Mouse (Mus musculus): Measurements from ENCODE around the gene Cpne6. TPM values are rescaled to one million over a fixed set of nuclear protein-coding genes. Genes with fewer than 3 reads are reported as not detected.

The Cpne6 gene
- total and polyA plus RNA-seq, 3 experiments = not detected

- no peaks in the 10 kb centered on the region for H3K9me3 ChIP-seq (replicated peaks; ENCODE audit: low read length)
- dilution Hi-C loops (cut with MboI; ENCODE audit: extremely low pct_ligation_motif_present, extremely low pct_unique_long_range_greater_than_20kb, low sequenced_read_pairs) = no loop called here
- H3K9ac ChIP-seq (ENCODE audit: insufficient read depth, low read depth) = no peak overlapping the region
Observed at GRCm38 (mm10) chr14:55466481-55466880, 43.8 kb upstream of the Cpne6 start.

GRCm38 (mm10) chr14:55467108-55467507, 43.1 kb upstream of the Cpne6 start:
- Histone ChIP-seq H3K27ac (ENCODE audit: insufficient read depth, low read depth) (no peak overlapping the region), H3K27me3 (replicated peaks) (peaks cover 28% of the 10 kb centered on the region), H3K4me1 (ENCODE audit: control insufficient read depth in 1 of 2, insufficient read depth in 2 of 2) (peaks cover 0 to 13% of the 10 kb centered on the region in 2 experiments; a peak in 2 of 4 replicates), H3K36me3 (replicated peaks in 1 of 2; ENCODE audit: control insufficient read depth in 1 of 2, insufficient read depth in 1 of 2, low read length in 1 of 2) (no peaks in the 10 kb centered on the region), H3K4me3 (replicated peaks in 1 of 3; ENCODE audit: low read depth in 2 of 3, low read length in 2 of 3, poor library complexity in 1 of 3) (no peak overlapping the region), H3K9me3 (replicated peaks; ENCODE audit: low read length) (no peaks in the 10 kb centered on the region), H3K9ac (ENCODE audit: insufficient read depth, low read depth) (no peak overlapping the region), H3K79me2 (replicated peaks; ENCODE audit: control insufficient read depth, extremely low read depth, insufficient read depth, poor library complexity, severe bottlenecking) (no peaks in the 10 kb centered on the region), H3K4me2 (ENCODE audit: insufficient read depth, low read depth, poor library complexity, severe bottlenecking) (no peak overlapping the region)
- no peak for TF ChIP-seq HCFC1 (IDR thresholded peaks at IDR 0.05; ENCODE audit: low read depth, low read length)
- no peak for TF ChIP-seq MAFK (IDR thresholded peaks at IDR 0.05; ENCODE audit: insufficient replicate concordance, low read length)
- TF ChIP-seq UBTF (IDR thresholded peaks at IDR 0.05; ENCODE audit: low read depth, low read length) = no peak
- no peak for TF ChIP-seq EP300 (IDR thresholded peaks at IDR 0.05; ENCODE audit: low read length)
- no peak for TF ChIP-seq IRF4 (IDR thresholded peaks at IDR 0.05; ENCODE audit: low read depth, low read length)
- no peak for TF ChIP-seq TBP (conservative IDR thresholded peaks at IDR 0.05; ENCODE audit: low read depth, low read length)
- TF ChIP-seq ELF1 (IDR thresholded peaks at IDR 0.05; ENCODE audit: low read depth, low read length) = no peak
- no peak for TF ChIP-seq ZMIZ1 (IDR thresholded peaks at IDR 0.05; ENCODE audit: low read depth, low read length)
- no peak for TF ChIP-seq ZKSCAN1 (IDR thresholded peaks at IDR 0.05; ENCODE audit: borderline replicate concordance, low read depth, low read length)
- no peak for TF ChIP-seq NRF1 (IDR thresholded peaks at IDR 0.05; ENCODE audit: low read depth, low read length)
- no peak for TF ChIP-seq USF1 (IDR thresholded peaks at IDR 0.05; ENCODE audit: low read depth, low read length)
- TF ChIP-seq SMC3 (IDR thresholded peaks at IDR 0.05; ENCODE audit: low read depth, low read length) = no peak
- no peak for TF ChIP-seq SIN3A (IDR thresholded peaks at IDR 0.05; ENCODE audit: low read length)
- no peak for TF ChIP-seq MEF2A (IDR thresholded peaks at IDR 0.05; ENCODE audit: borderline replicate concordance, low read depth, low read length)
- no peak for TF ChIP-seq CHD1 (IDR thresholded peaks at IDR 0.05; ENCODE audit: low read depth, low read length)
- no peak for TF ChIP-seq MAZ (IDR thresholded peaks at IDR 0.05; ENCODE audit: low read depth, low read length)
- TF ChIP-seq POLR2A (IDR thresholded peaks at IDR 0.05; ENCODE audit: low read depth, low read length) = no peak
- TF ChIP-seq GABPA (IDR thresholded peaks at IDR 0.05; ENCODE audit: insufficient replicate concordance, low read depth, low read length) = no peak
- dilution Hi-C loops (cut with MboI; ENCODE audit: extremely low pct_ligation_motif_present, extremely low pct_unique_long_range_greater_than_20kb, low sequenced_read_pairs) = no loop called here
- no peak for DNase-seq (ENCODE audit: extremely low read depth)
- in situ Hi-C loops (cut with MboI; ENCODE audit: low pct_ligation_motif_present, low pct_unique_long_range_greater_than_20kb, low sequenced_read_pairs) = no loop called here

More at GRCm38 (mm10) chr14:55466481-55466880, 43.8 kb upstream of the Cpne6 start:
- no peak overlapping the region for H3K4me2 ChIP-seq (ENCODE audit: insufficient read depth, low read depth, poor library complexity, severe bottlenecking)
- H3K27ac ChIP-seq (ENCODE audit: insufficient read depth, low read depth) = no peak overlapping the region
- DNase-seq (ENCODE audit: extremely low read depth) = no peak
- in situ Hi-C loops (cut with MboI; ENCODE audit: low pct_ligation_motif_present, low pct_unique_long_range_greater_than_20kb, low sequenced_read_pairs) = no loop called here
- TF ChIP-seq USF2 (conservative IDR thresholded peaks at IDR 0.05; ENCODE audit: low read depth, low read length) = no peak
- TF ChIP-seq USF1 (IDR thresholded peaks at IDR 0.05; ENCODE audit: low read depth, low read length) = no peak
- TF ChIP-seq NELFE (IDR thresholded peaks at IDR 0.05; ENCODE audit: low read depth, low read length) = no peak
- TF ChIP-seq HCFC1 (IDR thresholded peaks at IDR 0.05; ENCODE audit: low read depth, low read length) = no peak
- no peak for TF ChIP-seq PAX5 (IDR thresholded peaks at IDR 0.05; ENCODE audit: low read length)
- TF ChIP-seq ZKSCAN1 (IDR thresholded peaks at IDR 0.05; ENCODE audit: borderline replicate concordance, low read depth, low read length) = no peak
- no peak for TF ChIP-seq ZMIZ1 (IDR thresholded peaks at IDR 0.05; ENCODE audit: low read depth, low read length)
- no peak for TF ChIP-seq MAFK (IDR thresholded peaks at IDR 0.05; ENCODE audit: insufficient replicate concordance, low read length)
- no peaks in the 10 kb centered on the region for H3K79me2 ChIP-seq (replicated peaks; ENCODE audit: control insufficient read depth, extremely low read depth, insufficient read depth, poor library complexity, severe bottlenecking)
- H3K36me3 ChIP-seq (replicated peaks in 1 of 2; ENCODE audit: control insufficient read depth in 1 of 2, insufficient read depth in 1 of 2, low read length in 1 of 2) = no peaks in the 10 kb centered on the region
- H3K27me3 ChIP-seq (replicated peaks) = peaks cover 24% of the 10 kb centered on the region
- H3K4me1 ChIP-seq (ENCODE audit: control insufficient read depth in 1 of 2, insufficient read depth in 2 of 2) = peaks cover 0 to 13% of the 10 kb centered on the region in 2 experiments; a peak in 2 of 4 replicates
- no peak overlapping the region for H3K4me3 ChIP-seq (replicated peaks in 1 of 3; ENCODE audit: low read depth in 2 of 3, low read length in 2 of 3, poor library complexity in 1 of 3)
